Mouse (Mus musculus) spleen, postnatal 36 days (tissue): ENCODE measurements around the gene Olfr554.
"Not testable (repeated sequence)": the region's sequence is repeated elsewhere in the genome, so short reads cannot be mapped to it uniquely, and the experiment has no call there.

Source experiments
- DNase-seq, 2 experiments: peaks; one replicate each; pipeline ENCODE4 v3.0.0; 2022; ENCODE audit warnings: low spot score in 2 of 2, mixed read lengths in 1 of 2

The Olfr554 gene

DNA sequence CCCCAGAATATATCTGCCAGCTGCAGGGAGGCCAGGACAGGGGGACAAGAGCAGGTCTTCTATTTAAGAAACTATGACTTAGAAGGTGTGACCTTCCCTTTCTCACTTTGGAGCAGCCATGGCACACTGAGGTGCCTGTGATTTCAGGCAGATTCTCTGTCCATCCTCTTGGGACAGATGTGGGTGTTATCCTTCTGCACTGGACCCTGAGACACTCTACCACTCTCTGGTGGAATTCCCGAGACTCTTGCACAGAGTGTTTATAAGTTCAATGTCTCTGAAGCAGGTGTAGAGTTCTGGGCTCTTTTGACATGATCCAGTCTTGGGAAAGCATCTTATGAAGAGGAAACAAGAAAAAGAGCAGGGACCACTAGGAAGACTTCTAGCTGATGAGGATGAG lies at the start of gene Olfr554:
TSS of gene Olfr554 (plus strand) at position 301 of the 400 bp plus-strand sequence.
- no peak for DNase-seq

DNA sequence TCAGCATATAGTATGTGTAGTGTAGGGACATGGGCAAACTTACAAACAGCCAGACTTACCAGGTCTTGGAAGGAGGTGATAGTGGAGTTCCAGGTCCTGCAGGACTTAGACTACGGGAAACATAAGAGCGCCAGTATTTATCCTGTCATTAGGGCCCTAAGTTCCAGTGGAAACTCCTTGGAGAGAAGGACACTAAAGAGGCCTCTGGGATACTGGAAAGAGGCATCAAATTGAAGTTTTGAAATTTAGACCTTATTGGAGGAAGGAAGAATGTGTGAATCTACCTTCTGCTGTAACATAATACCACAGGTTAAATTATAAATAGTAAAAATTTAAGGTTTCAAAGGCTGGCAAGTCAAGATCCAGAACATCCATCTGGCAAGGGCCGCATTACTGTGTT lies 46.4 kb upstream of the Olfr554 start, which contains the start of gene Olfr551:
TSS of gene Olfr551 (minus strand) at position 101 of the 400 bp plus-strand sequence.
- no peak for DNase-seq

DNA sequence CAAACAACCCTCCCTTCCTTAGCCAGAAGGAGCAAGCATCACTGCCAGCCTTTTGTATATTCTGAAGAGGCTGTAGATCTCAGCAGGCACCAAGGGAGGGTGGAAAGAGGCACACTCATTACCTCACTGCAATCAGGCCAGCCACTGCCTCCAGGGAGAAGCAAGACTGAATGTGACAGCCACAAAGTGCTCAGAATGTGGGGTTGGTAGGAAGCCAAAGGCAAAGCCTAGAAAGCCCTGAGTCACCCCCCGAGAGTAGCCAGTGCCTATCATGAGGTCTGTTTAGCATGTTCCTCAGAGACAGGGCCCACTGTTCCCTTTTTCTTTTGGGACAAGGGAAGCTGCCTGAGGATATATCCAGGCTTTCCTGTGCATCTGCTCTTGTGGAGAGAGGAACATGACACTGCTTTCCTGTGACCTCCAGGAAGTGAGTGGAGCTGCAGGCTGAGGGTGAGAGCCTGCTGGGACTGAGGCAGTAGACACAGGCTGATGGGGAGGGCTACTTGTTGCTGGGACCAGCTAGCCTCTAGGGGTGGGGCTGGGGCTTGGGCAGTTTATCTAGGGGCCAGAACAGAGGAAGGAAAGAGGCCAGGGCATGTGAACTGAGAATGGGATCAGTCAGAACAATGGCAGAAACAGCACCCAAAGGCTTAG lies 40.7 kb upstream of the Olfr554 start, which contains the start of gene Olfr552:
TSS of gene Olfr552 (plus strand) at position 393 of the 654 bp plus-strand sequence.
- no peak for DNase-seq

DNA sequence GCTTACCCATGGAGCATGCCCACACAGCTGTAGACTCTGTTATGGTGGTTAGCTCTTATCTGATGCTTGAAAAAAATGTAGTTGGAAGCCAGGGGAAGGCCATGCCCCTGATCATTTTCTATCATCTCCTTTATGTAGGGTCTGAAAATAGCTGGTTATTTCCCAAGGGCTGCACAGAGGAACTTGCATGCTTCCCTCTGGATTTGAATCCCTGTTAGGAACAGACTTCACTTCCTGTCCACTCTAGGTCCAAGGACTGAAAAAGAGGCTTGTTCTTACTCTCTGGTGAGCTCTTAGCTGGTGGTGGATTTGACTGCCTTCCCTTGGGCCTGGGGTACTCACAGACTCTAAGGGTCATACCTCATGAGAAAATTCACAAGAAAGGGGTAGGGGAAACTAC lies 20.1 kb upstream of the Olfr554 start, which contains the start of gene Olfr553:
TSS of gene Olfr553 (minus strand) at position 101 of the 400 bp plus-strand sequence.
- DNase-seq = no peak

DNA sequence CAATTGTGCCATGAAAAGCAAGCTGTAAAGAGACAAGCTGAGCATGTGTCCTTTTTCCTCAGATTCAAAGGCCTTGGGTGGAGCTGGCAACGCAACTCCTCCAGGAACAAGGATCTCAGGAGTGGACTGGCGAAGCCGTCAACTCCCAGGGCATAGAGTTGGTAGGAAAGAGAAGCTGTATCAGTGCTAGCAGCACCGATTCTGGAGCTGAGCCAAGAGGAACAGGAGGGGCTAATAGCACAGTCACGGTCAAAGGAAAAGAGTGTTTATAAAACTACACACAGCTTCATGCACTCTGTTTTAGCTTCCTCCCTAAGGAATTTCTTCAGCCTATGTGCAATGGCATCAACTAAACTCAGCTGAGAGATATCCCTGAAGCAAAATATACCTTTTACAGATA lies 18.6 kb upstream of the Olfr554 start:
- no peak for DNase-seq

DNA sequence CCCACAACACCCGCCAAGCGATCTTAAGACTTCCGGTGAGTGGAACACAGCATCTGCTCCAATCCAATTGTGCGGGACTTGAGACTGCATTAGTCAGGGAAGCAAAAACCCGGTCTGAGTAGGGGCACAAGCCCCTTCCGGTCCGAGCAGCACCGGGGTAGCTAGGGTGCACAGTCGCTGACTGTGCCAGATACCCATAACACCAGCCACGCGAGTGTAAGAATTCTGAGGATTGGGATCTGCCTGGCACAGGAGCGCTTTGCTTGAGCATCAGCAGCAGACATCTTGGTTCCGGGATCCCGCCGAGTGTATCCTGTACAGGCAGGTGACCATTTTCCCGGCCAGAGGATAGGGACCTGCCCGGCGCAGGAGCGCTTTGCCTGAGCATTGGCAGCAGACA lies 17.9 kb upstream of the Olfr554 start:
- not testable (repeated sequence) for DNase-seq

DNA sequence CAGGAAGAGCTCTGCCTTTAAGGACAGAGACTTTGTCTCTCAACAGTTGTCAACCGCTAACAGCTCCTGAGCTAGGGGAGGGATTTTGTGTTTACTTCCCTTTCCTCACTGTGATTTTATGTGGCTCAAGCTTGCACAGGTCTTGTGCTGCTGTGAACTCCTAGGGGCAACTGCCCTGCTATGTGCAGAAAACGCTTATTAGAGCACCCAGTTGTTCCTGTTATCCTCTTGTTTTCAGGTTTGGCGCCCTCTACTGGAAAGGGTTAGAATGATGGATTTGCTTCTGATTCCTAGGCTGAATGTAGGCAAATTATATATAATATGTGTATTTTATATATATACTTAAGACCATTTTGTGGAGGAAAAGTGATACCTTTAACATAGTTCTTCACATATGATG lies 1.6 kb upstream of the Olfr554 start:
- DNase-seq = peak; percentile 22 to 50

DNA sequence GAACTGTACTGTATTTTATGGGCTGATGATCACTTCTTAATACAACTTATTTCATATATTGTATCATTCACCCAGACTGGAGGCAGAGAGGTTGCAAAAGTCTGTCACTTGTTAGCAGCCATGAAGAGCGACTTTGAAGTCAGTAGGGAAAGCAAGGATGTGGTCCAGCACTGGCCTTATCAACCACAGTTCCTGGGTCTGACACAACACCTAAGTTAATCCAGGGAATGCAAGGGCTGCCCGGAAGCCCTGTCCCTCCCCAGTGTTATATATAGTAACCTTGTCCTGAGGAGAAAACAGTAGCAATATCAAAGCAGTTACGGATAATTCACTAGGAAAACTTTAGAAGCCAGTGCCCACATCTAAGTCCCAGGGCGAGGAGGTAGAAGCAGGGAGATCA lies 6.7 kb downstream of the Olfr554 start:
- DNase-seq = not testable (repeated sequence)

DNA sequence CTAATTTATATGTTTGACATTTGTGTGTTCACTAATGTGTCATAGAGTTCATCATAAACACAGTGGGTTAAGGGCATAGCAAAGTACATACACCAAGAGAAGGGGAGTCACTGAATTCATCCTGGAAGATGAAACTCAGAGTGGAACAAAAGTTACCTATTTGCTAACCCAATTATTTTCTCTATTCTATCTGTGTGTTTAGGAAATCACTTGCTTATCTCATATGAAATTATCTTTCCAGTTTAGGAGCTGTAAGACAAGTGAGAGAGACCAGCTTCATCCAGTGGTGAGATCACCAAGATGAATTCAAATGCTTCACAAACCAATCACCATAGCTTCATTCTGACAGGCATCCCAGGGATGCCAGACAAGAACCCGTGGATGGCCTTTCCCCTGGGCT lies 20.3 kb downstream of the Olfr554 start, which contains the start of gene Olfr555:
TSS of gene Olfr555 (plus strand) at position 301 of the 400 bp plus-strand sequence.
- DNase-seq = no peak

DNA sequence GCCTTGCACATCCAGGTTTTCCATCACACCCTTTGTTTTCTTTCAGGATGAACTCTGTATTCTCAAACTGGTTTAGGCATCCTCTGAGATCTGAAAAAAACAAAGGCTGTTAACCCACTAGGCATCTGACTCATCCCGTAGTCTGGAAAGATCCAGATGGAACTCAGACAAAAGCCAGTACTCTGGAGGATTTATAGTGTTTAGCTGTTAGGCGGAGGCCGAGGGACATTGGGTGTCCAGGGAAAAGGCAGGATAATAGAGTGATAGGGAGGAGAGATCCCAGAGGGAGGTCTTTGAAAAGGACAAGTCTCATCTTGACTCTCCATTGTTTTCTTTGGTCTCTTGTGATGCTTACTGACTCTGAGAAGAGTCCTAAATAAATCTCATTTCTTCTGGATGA lies 26.4 kb downstream of the Olfr554 start, which contains the start of gene Olfr556:
TSS of gene Olfr556 (plus strand) at position 301 of the 400 bp plus-strand sequence.
- no peak for DNase-seq

DNA sequence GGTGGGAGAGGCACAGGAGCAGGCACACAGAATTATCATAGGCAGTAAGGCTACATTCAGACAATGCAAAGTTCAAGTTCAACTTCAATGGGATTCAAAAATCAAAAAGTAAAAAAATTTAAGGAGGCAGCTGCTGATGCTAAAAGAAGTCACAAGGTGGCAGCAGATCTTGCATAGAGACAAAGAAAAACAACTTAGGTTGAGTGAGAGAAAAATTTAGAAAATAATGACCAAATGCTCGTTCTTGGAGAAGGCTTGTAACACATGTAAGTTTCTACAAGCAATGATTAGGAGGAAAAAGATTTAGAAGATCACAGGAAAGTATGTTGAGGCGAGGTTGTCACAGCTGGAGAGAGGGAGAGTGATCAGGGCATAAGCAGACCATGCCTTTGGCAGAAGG lies 27.1 kb downstream of the Olfr554 start:
- no peak for DNase-seq

DNA sequence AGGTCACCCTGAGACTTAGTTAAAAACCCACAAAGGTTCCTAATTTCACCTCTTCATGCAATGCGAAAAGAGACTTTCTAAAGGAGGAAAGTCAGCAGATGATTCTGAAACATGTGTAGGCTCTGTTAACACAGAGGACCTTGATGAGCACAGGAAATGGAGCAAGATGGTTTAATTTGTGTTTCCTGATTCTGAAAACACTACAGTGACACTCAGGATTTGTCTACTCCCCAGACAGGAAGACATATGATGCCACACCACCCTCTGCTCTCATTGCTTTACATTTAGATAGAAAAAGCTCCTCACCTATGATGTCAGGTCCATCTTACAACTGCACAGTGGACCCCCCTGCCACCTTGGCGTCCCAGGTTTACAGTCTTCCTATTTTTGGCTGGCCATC lies 38.0 kb downstream of the Olfr554 start:
- DNase-seq = no peak

DNA sequence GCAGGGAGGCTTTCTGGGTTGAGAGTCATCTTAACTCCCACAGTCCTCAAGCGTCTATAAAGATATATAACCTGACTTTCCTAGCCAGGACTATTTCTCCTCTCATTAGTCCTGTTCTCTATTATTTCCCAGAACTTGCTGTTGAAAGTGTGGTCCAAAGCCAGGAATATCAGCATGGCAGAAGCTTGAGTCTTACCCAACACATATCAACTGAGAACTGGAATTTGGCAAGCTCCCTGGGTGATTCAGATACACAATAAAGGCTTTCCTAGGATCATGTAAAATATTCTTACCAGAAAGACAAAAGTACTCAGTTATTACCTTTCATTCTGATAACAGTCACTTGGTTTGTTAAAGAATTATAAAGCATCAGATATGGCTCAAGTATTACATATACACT lies 43.7 kb downstream of the Olfr554 start:
- DNase-seq = no peak

DNA sequence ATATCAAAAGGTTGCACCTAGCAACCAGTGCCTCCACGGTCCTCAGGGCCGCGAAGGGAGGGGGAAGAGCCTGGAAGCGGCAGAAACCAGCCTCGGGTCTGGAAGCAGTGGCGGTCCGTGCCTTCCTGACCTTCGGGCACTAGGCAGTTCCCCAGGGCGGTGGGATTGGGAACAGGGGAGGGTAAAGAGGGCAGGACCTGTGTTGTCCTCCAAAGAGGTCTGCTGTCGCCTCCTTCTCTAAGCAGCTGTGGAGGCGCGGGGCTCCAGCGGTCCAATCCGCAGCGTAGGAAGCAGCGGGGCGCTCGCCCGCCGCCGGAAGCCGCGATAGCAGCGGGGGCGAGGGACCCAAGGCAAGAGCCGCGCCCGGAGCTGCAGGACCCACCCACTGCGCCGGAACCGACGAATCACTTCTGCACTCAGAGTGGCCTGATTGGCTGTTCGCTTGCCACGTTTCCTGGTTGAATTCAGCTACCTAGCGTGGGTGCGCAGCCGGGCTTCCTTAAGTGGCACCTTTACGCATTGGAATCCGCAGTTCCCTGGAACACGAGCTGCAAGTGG lies 48.8 kb downstream of the Olfr554 start, which contains the start of gene Trim68:
TSS of gene Trim68 (minus strand) at position 384 of the 558 bp plus-strand sequence.
- DNase-seq = peak; percentile 91 to 92
